Mouse (Mus musculus): Measurements from ENCODE around the gene Srp68. TPM values are rescaled to one million over a fixed set of nuclear protein-coding genes. Genes with fewer than 3 reads are reported as not detected.

Gene Srp68
- polyA plus RNA-seq, 2 experiments, result 28.8 to 37.6 TPM

GRCm38 (mm10) chr11:116245616-116246015, 28.4 kb downstream of the Srp68 start:
- DNase-seq (ENCODE audit: low read depth in 3 of 3, low spot score in 3 of 3), result no peak

GRCm38 (mm10) chr11:116244580-116244979, 29.4 kb downstream of the Srp68 start:
- no peaks in the 10 kb centered on the region for H3K27me3 ChIP-seq (ENCODE audit: control insufficient read depth, insufficient read depth, low read length)
- TF ChIP-seq EP300 (IDR thresholded peaks at IDR 0.05; ENCODE audit: low read depth) (no peak), CTCF (IDR thresholded peaks at IDR 0.05; ENCODE audit: low read depth) (no peak)
- H3K4me2 ChIP-seq (ENCODE audit: low read depth), result no peak overlapping the region
- peaks cover 46% of the 10 kb centered on the region for H3K36me3 ChIP-seq (replicated peaks; ENCODE audit: control insufficient read depth, insufficient read depth, low read depth)
- H3K4me3 ChIP-seq (ENCODE audit: insufficient read depth in 1 of 2, low read depth in 2 of 2, low read length in 2 of 2), result no peak overlapping the region
- ATAC-seq (ENCODE audit: insufficient read depth) (no peak), DNase-seq (ENCODE audit: low read depth in 3 of 3, low spot score in 3 of 3) (no peak)
- WGBS (ENCODE audit: insufficient replicate concordance), result 78% methylated on average over 8 of the region's 8 CpGs
- H3K9me3 ChIP-seq (ENCODE audit: control insufficient read depth, low read length), result no peaks in the 10 kb centered on the region
- H3K27ac ChIP-seq, result no peak overlapping the region
- H3K4me1 ChIP-seq (replicated peaks; ENCODE audit: control insufficient read depth in 2 of 2, insufficient read depth in 2 of 2, low read length in 1 of 2), result no peaks in the 10 kb centered on the region
- no peak overlapping the region for H3K9ac ChIP-seq (replicated peaks)

More at GRCm38 (mm10) chr11:116245616-116246015, 28.4 kb downstream of the Srp68 start:
- Histone ChIP-seq H3K4me1 (replicated peaks; ENCODE audit: control insufficient read depth in 2 of 2, insufficient read depth in 2 of 2, low read length in 1 of 2) (no peaks in the 10 kb centered on the region), H3K9me3 (ENCODE audit: control insufficient read depth, low read length) (no peaks in the 10 kb centered on the region), H3K27ac (no peak overlapping the region), H3K9ac (replicated peaks) (no peak overlapping the region), H3K4me2 (ENCODE audit: low read depth) (no peak overlapping the region), H3K36me3 (replicated peaks; ENCODE audit: control insufficient read depth, insufficient read depth, low read depth) (peaks cover 56% of the 10 kb centered on the region), H3K4me3 (ENCODE audit: insufficient read depth in 1 of 2, low read depth in 2 of 2, low read length in 2 of 2) (no peak overlapping the region), H3K27me3 (ENCODE audit: control insufficient read depth, insufficient read depth, low read length) (no peaks in the 10 kb centered on the region)
- no peak for ATAC-seq (ENCODE audit: insufficient read depth)
- TF ChIP-seq EP300 (IDR thresholded peaks at IDR 0.05; ENCODE audit: low read depth) (no peak), CTCF (IDR thresholded peaks at IDR 0.05; ENCODE audit: low read depth) (no peak)
- 75% methylated on average over 6 of the region's 6 CpGs for WGBS (ENCODE audit: insufficient replicate concordance)

- 58% methylated on average over 12 of the region's 12 CpGs for WGBS (ENCODE audit: insufficient replicate concordance)
- H3K36me3 ChIP-seq (replicated peaks; ENCODE audit: control insufficient read depth, insufficient read depth, low read depth), result peaks cover 22% of the 10 kb centered on the region
- ATAC-seq (ENCODE audit: insufficient read depth) (no peak), DNase-seq (ENCODE audit: low read depth in 3 of 3, low spot score in 3 of 3) (no peak)
- H3K9ac ChIP-seq (replicated peaks), result no peak overlapping the region
- no peaks in the 10 kb centered on the region for H3K4me1 ChIP-seq (replicated peaks; ENCODE audit: control insufficient read depth in 2 of 2, insufficient read depth in 2 of 2, low read length in 1 of 2)
- H3K9me3 ChIP-seq (ENCODE audit: control insufficient read depth, low read length), result no peaks in the 10 kb centered on the region
- no peak overlapping the region for H3K4me3 ChIP-seq (ENCODE audit: insufficient read depth in 1 of 2, low read depth in 2 of 2, low read length in 2 of 2)
- no peak overlapping the region for H3K4me2 ChIP-seq (ENCODE audit: low read depth)
- TF ChIP-seq CTCF (IDR thresholded peaks at IDR 0.05; ENCODE audit: low read depth) (no peak), EP300 (IDR thresholded peaks at IDR 0.05; ENCODE audit: low read depth) (no peak)
- peaks cover 10% of the 10 kb centered on the region; the same call in 1 of the 2 replicates for H3K27me3 ChIP-seq (ENCODE audit: control insufficient read depth, insufficient read depth, low read length)
- H3K27ac ChIP-seq, result no peak overlapping the region
Measured at GRCm38 (mm10) chr11:116241744-116242235, 32.2 kb downstream of the Srp68 start.

- H3K9ac ChIP-seq (replicated peaks), result no peak overlapping the region
- no peak overlapping the region for H3K4me2 ChIP-seq (ENCODE audit: low read depth)
- no peak overlapping the region for H3K27ac ChIP-seq
- WGBS (ENCODE audit: insufficient replicate concordance), result 68% methylated on average over 7 of the region's 7 CpGs
- no peaks in the 10 kb centered on the region for H3K9me3 ChIP-seq (ENCODE audit: control insufficient read depth, low read length)
- DNase-seq (ENCODE audit: low read depth in 3 of 3, low spot score in 3 of 3) (no peak), ATAC-seq (ENCODE audit: insufficient read depth) (no peak)
- peaks cover 2% of the 10 kb centered on the region; the same call in 1 of the 2 replicates for H3K36me3 ChIP-seq (replicated peaks; ENCODE audit: control insufficient read depth, insufficient read depth, low read depth)
- TF ChIP-seq CTCF (IDR thresholded peaks at IDR 0.05; ENCODE audit: low read depth), result no peak
- TF ChIP-seq EP300 (IDR thresholded peaks at IDR 0.05; ENCODE audit: low read depth), result no peak
- H3K4me1 ChIP-seq (replicated peaks; ENCODE audit: control insufficient read depth in 2 of 2, insufficient read depth in 2 of 2, low read length in 1 of 2), result no peaks in the 10 kb centered on the region
- no peak overlapping the region for H3K4me3 ChIP-seq (ENCODE audit: insufficient read depth in 1 of 2, low read depth in 2 of 2, low read length in 2 of 2)
- peaks cover 10% of the 10 kb centered on the region; the same call in 1 of the 2 replicates for H3K27me3 ChIP-seq (ENCODE audit: control insufficient read depth, insufficient read depth, low read length)
Measured at GRCm38 (mm10) chr11:116239797-116240196, 34.2 kb downstream of the Srp68 start.

- TF ChIP-seq CTCF (IDR thresholded peaks at IDR 0.05; ENCODE audit: low read depth) (no peak), EP300 (IDR thresholded peaks at IDR 0.05; ENCODE audit: low read depth) (no peak)
- no peak within 1 kb of the TSS for H3K4me3 ChIP-seq (ENCODE audit: insufficient read depth in 1 of 2, low read depth in 2 of 2, low read length in 2 of 2)
- H3K9ac ChIP-seq (replicated peaks), result no peak within 1 kb of the TSS
- ATAC-seq (ENCODE audit: insufficient read depth), result peak; percentile 47
- peak within 1 kb of the TSS; percentile 31 for H3K4me2 ChIP-seq (ENCODE audit: low read depth)
- no peaks in the 10 kb centered on the region for H3K36me3 ChIP-seq (replicated peaks; ENCODE audit: control insufficient read depth, insufficient read depth, low read depth)
- peaks cover 10% of the 10 kb centered on the region; the same call in 1 of the 2 replicates for H3K27me3 ChIP-seq (ENCODE audit: control insufficient read depth, insufficient read depth, low read length)
- DNase-seq (ENCODE audit: low read depth in 3 of 3, low spot score in 3 of 3), result no peak
- no peak within 1 kb of the TSS for H3K27ac ChIP-seq
- WGBS (ENCODE audit: insufficient replicate concordance), result 13% methylated on average over 31 of the region's 31 CpGs
- no peaks in the 10 kb centered on the region for H3K4me1 ChIP-seq (replicated peaks; ENCODE audit: control insufficient read depth in 2 of 2, insufficient read depth in 2 of 2, low read length in 1 of 2)
- no peaks in the 10 kb centered on the region for H3K9me3 ChIP-seq (ENCODE audit: control insufficient read depth, low read length)
Measured at GRCm38 (mm10) chr11:116237742-116238395, 36.1 kb downstream of the Srp68 start, which contains the start of gene Evpl. Gene Evpl (minus strand): TSS chr11:116238077.
